Mouse (Mus musculus): ENCODE measurements at regions not wholly inside any gene's neighbourhood (a gene's known extent, or its start where the extent isn't known, plus 50 kb on each side); places are given as distances from the start of the nearest gene placed in this dataset.

DNA sequence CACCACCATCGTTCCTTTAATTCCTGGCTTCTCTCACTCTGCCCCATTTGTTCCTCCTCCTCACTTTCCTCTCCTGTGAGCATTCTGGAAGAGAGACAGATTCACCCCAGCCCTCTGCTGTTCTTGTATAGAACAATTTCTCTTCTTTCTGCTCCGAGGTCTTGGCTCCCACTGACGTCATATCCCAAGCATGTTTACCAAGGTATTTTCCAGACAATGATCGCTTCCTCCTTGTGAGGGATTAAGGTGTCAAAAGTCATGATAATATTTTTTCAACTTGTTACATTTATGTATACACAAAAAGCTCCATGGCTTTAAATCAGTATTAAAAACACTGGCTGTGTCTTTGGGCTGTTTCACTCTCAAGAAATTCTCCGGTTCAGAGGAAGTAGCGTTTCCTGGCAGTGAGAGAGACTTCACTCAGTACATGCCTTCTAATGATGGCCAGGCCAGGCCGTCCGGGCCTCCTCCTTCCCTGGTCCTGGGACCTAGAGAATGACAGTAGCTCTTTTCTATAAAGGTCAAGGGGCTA, 142.4 kb upstream of the Spdl1 start:
- no peak for DNase-seq (ENCODE audit: low read depth)

DNA sequence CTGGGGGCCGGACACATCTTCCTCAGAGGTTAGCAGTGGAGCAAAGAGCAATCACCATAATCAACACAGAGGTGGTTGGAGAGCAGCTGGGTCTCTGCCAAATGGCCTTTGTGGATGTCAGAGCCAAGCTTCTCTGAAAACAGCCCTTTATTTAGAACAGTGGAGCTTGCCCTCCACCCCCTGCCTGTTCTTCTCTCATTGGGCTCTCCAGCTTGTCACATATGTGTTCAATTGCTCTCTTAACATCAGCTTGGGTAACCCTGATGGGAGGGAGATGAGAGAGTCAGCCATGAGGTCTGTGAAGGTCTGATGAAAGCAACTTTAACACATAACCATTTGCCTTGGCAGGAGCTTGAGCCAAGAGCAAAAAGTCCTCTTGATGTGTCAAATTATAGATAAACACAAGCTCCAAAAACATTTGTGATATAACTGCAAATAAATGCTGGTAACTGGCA, 140.1 kb upstream of the Spdl1 start:
- no peak for DNase-seq (ENCODE audit: low read depth)

DNA sequence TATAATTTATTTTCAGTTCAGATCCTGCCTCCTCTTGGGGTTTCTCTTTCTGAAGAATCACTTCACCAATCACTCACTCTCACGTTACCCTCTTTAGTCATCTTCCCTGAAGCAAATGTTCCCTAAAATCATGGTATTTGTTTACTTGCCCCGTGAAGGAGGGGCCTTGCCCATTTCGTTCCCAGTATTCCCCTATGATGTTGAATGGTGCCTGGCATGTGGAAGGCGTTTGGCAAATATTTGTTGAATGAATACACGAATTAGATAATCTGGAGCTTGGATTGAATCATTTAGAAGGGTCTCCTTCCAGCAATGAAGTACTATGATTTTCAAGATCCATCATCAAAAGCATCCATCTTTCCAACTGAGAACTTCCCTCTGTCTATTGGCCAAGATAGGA, 139.6 kb upstream of the Spdl1 start:
- no peak for DNase-seq (ENCODE audit: low read depth)

DNA sequence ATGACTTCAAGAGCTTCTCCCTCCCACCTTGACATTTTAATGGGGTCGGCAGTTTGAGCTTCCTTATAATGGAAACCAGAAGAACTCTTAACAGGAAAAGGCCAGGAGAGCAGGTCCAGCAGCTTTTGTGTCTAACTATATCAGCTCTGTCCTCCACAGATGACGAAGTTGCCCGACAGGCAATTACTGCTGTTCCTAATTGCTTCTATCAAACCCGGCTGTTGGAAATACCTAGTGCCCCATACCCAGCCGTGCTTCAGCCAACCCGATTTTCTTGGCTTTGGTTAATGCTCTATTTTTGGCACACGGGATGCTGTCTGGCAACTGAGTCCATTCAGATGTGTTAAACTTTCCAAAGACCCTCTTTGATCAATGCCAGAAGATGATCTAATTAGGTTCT, 125.8 kb upstream of the Spdl1 start:
- no peak for DNase-seq (ENCODE audit: low read depth)

DNA sequence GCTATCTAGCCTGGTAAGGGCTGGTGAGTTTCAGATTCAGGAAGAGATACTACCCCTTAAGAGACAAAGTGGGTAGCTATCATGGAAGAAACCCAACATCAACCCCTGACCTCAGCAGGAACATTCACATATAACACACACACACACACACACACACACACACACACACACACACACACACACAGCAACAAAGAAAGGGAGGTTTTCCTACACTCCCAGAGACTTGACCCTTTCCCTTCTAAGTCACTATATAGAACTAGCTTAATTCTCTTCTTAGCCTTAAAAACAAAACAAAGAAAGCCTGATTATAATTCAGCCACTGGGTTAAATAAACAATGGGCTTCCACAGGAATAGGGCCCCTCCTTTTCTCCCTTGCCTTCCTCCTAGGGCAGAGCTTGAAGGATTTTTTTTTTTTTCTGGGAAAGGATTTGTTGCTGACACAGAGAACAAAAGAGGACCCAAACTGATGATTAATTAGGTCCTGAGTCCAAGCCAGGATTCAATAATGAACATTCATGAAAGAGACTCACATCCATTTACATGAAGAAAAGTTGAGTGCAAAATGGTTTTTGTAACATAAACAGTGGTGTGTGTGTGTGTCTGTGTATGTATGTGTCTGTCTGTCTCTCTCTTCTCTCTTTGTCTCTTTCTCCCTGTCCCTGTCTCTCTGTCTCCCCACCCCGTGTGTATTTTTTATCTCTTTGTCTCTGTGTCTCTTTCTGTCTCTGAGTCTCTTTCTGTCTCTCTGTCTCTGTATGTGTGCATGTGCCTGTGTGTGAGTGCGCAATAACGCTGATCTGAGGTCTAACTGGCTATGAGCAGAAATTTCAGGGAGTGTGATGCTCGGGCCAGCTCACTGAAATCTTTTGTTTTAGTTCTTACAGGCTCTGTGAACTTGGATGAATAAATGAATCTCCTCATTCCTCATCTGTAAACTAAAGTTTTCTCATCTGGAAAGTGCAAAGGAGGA, 108.3 kb upstream of the Spdl1 start:
- no peak for DNase-seq (ENCODE audit: low read depth)

DNA sequence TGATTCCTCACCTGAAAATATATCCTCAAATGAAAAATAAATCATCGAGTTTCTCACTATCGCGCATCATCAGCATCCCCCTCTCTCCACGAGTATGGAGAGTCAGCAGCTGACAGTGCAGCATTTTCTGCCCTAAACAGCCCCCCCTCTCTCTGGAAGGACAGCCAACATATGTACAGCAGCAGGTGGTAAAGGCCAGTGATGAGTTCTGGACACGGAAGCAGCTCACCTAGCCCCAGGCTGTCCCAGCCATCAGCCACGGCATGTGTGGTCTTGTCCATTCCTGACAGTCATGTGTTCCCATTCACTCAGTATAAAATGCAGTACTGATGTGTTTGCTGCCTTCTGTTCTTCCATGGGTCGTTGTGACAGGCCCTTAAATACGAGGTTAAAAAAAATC, 106.7 kb upstream of the Spdl1 start:
- no peak for DNase-seq (ENCODE audit: low read depth)

DNA sequence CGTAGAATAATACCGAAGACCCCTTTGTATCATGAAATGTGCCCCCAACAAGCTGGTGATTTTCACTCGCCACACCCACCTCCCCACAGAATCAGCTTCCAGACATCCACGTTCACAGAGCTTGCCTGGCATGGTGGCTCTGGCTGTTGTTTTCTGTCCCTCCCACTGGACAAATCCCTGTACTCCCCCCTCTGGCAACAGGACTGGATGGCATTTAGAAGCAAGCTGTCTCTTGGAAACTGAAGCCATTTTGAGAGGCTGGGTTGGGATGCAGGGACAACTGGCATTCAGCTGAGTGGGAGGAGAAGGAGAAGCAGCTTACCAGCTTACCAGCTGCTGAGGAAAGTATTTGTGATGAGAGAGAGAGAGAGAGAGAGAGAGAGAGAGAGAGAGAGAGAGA, 105.6 kb upstream of the Spdl1 start:
- no peak for DNase-seq (ENCODE audit: low read depth)

DNA sequence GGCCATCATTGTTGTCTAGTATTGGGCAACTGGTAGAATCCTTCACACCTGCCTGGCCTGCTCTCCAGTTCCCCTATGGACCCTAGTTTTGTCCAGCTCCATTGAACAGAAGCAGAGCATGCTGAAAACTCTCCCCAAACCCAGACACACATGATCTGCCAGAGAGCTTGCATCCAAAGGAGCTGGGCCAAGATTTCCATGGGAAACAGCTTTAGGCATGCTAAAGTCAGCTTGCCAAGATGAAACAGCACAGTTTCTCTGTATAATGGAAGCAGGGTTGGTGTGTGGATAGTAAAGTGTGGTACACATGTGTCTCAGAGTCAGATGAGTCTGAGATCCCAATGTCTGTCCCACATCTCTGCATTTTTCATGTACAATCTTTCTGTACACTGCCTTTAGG, 98.8 kb upstream of the Spdl1 start:
- no peak for DNase-seq (ENCODE audit: low read depth)

DNA sequence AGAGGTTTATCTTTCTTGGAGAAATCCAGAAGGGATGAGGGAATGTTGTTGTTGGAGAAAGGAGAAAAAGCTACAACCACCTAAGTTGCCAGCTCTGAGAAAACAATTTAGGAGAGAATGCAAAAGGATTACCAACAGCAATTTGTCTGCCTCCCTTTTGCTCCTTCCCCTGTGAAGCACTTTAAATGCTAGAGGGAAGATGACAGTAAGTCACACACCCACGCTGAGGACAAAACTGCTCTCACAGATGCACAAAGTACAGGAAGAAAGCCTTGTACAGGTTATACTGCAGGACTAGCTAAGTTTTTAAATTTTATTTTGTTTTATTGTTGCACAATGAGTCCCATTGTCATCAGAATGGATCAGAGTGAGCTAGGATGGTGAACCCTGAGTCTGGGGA, 83.7 kb upstream of the Spdl1 start:
- no peak for DNase-seq (ENCODE audit: low read depth)

DNA sequence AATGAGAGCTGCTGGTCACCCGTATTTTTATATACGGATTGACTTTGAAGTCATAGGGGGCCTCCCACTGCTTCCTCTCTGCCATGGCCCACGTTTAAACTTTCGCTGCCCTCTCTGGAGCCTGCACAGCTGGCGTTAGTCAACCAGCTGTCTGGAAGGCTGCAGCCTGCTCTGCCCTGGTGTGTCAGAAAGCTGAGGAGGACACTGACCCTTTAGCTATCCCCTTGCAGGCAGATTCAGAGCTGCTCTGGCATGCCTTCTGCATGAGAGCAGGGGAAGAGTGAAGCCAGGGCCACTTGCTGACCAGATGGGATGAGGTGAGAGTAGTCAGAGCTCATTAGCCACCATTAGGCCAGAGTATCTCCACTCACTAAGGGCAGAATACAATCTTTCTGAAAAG, 76.4 kb upstream of the Spdl1 start:
- DNase-seq (ENCODE audit: low read depth), result no peak

DNA sequence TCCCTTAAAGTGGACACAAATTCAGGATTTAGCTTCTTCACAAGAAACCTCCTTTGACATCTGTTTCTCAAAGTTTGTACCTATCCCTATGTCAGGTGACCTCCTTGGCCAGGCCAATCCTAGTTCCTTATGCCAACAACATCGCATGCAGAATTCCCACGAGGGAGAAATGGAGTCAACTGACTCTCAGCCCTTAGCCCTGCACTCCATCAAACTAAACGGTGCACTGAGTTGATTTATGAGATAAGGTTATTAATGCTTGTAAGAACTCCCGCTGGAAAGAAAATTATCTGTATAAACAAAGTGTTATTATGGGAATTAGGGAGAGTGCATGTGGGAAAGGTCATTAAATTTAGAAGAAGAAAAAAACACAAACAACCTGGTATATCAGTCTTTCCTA, 70.8 kb upstream of the Spdl1 start:
- DNase-seq (ENCODE audit: low read depth), result no peak

DNA sequence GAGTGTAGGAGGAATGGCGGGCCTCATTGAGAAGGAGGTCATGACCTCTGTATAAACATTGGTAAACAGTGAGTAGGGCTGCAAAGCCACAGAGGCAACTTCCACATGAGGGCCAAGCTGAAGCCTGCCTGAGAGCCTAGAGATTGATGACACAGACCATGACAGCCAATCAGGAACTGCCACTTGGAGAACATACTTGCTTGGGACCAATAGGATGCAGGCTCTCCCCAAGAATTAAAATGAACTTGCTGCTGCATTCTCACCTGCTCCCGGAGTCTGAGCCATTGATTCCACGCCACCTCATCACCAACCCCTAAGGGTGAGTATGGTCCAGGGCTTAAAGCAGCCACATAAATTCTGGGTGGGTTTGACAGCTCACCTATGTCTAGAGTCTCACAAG, 66.0 kb upstream of the Spdl1 start:
- DNase-seq (ENCODE audit: low read depth), result peak; percentile 4

DNA sequence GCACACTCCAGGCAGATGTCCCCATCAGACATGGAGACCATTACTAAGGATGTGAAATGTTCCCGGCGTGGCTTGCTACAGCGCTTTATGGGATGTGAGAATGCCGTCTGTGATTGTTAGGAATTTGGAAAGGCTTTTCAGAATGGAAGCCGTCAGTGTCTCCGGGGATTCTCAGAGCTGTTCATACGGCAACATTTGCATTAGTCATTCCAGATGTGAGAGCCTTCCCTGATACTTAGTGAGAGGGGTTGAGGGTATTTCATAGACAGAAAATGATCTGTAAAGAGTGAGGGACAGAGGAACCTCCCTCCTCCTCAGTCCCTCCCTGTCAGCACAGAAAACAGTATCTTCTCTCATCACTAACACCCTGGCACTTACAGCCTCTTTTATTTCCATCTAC, 62.2 kb upstream of the Spdl1 start:
- no peak for DNase-seq (ENCODE audit: low read depth)

DNA sequence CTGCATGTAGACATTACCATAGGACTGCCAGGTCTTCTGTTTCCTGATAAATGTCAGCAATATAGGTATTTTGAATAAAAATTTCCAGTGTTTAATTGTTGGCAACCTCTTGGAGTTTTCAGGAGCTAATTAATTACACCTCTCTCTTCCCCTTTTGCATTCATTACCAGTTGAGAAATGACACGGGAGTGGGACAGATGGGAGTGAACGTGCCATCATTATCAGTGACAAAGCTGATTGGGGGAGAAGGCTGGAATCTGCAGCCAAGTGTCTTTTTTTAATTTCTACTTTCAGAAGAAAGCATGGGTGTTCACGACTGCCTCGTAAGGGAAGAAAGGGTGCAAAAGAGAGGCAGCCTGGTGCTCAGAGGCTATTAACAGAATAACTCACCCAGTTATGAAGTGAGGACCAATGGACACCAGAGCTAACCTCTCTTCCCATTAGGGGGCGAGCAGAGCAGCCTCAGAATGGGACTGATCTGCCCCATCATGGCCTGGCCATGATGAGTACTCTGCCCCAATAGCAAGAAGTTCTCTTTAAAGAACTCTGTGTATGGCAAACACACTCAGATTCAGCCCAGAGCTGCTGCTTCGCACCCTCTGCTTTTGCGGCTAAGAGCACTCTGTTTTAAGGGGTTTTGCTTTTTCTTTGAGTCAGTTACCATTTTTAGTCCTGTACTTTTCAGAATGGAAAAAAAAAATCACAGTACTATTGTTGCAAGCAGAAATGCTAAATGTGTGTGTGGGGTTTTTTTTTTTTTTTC, 55.1 kb upstream of the Spdl1 start:
- DNase-seq (ENCODE audit: low read depth), result no peak

DNA sequence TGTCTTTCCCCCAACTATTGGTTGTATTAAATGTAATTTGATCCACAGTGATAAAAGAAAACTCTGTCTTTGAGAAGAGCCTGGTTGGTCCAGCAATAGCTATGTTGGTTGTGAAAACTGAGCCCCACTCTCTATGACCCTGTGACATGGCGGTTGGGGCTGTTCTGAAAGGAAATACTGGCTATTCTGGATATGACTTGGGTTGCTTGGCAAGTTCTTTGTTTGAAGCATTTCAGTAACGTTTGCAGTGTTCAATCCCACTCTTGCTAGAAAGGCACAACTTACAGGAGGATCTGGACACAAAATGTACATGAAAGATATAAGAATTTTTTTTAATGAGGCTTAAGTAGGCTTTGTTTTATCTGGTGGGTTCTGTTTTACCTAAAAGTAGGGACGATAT, 54.1 kb upstream of the Spdl1 start:
- DNase-seq (ENCODE audit: low read depth), result no peak
